In the genomic region with DNA sequence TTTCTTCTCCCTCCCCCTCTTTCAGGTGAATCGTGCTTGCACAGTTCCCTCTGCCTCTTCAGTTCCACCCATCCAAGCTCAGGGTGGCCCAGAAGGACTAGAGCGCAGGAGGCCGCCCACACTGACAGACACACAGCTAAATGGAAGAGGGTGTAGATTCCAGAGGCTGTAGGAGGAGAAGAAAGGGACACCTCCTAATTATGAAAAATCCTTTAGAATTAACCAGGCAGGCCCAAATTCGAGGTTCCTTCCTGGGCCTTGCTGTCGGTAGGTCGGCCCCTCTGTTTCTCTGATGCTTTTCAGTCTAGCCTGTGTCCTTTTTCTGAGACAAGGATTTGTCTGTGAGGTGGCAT, we compare ENCODE assay signal across 12 mouse cellular contexts. TPM values are rescaled to one million over a fixed set of nuclear protein-coding genes. Genes with fewer than 3 reads are reported as not detected.
DNase-seq lines count a peak whose midpoint lies in the region; ATAC-seq and TF ChIP-seq lines count a peak whose summit lies in the region.
"Had no signal": no experiment of that assay in that cellular context is flagged by ENCODE, and none has a peak within 500 bp of the region (broad histone marks: within the 10 kb centered on the region; RNA-seq: fewer than 3 reads in every experiment).

No protein-coding gene starts in this region.

- no peak for TF ChIP-seq POLR2A in cortical plate, adult 2 months (IDR thresholded peaks at IDR 0.05; ENCODE audit: extremely low read depth, insufficient read depth, low read length)

- H3K4me1 ChIP-seq in cortical plate, adult 2 months (ENCODE audit: control insufficient read depth, insufficient read depth, low read length), result peaks cover 3% of the 10 kb centered on the region; the same call in 1 of the 2 replicates
- H3K4me1 ChIP-seq in hindbrain, embryonic 11.5 days (replicated peaks; ENCODE audit: control insufficient read depth, insufficient read depth, low read length), result no peaks in the 10 kb centered on the region
- H3K4me1 ChIP-seq in midbrain, embryonic 16.5 days (ENCODE audit: control insufficient read depth, insufficient read depth, low read length), result peaks cover 24% of the 10 kb centered on the region

- TF ChIP-seq CTCF in cortical plate, adult 2 months (IDR thresholded peaks at IDR 0.05; ENCODE audit: extremely low read depth, insufficient read depth, low read length), result no peak

- H3K27ac ChIP-seq in cortical plate, adult 2 months (ENCODE audit: insufficient read depth, low read length), result peak overlapping the region; percentile 67
- peak overlapping the region; percentile 93 for H3K27ac ChIP-seq in hindbrain, embryonic 11.5 days (ENCODE audit: low read depth, low read length)
- H3K27ac ChIP-seq in midbrain, embryonic 16.5 days (ENCODE audit: low read length), result peak overlapping the region; percentile 93

- 0 out of 2 replicates have a peak, but pooled peaks cover 2% of the 10 kb centered on the region for H3K36me3 ChIP-seq in hindbrain, embryonic 11.5 days (ENCODE audit: control insufficient read depth, insufficient read depth, low read length)
- no peaks in the 10 kb centered on the region for H3K36me3 ChIP-seq in midbrain, embryonic 16.5 days (ENCODE audit: control insufficient read depth, insufficient read depth, low read length)
- H3K36me3 ChIP-seq: heart, embryonic 12.5 days had no signal

- ATAC-seq in frontal cortex, adult (ENCODE audit: low TSS enrichment), result peak; percentile 22; the same call in 1 of the 2 replicates
- ATAC-seq in hindbrain, embryonic 11.5 days (ENCODE audit: low FRiP score), result no peak
- no peak for ATAC-seq in midbrain, embryonic 16.5 days

- DNase-seq in frontal cortex, postnatal 14 days (ENCODE audit: low spot score in 2 of 2), result no peak
- peak; percentile 37 for DNase-seq in hindbrain, embryonic 11.5 days (ENCODE audit: low spot score)
- DNase-seq in adrenal gland, postnatal 4 days (ENCODE audit: low spot score in 2 of 2), result no peak
- no peak for DNase-seq in spleen, postnatal 4 days (ENCODE audit: low spot score in 2 of 2)
- no peak for DNase-seq in adrenal gland, postnatal 36 days
- DNase-seq: liver; lung, postnatal 14 days; thymus, postnatal 14 days had no signal

- peak overlapping the region; percentile 99 for H3K9ac ChIP-seq in hindbrain, embryonic 11.5 days (ENCODE audit: low read depth, low read length)
- peak overlapping the region; percentile 95 for H3K9ac ChIP-seq in midbrain, embryonic 16.5 days (ENCODE audit: low read depth, low read length)
- H3K9ac ChIP-seq: heart, embryonic 12.5 days had no signal

- peak overlapping the region; percentile 96 for H3K4me2 ChIP-seq in hindbrain, embryonic 11.5 days (replicated peaks; ENCODE audit: low read depth, low read length)
- peak overlapping the region; percentile 85 for H3K4me2 ChIP-seq in midbrain, embryonic 16.5 days (ENCODE audit: low read length)
- H3K4me2 ChIP-seq: heart, embryonic 12.5 days had no signal

- H3K9me3 ChIP-seq in hindbrain, embryonic 11.5 days (ENCODE audit: control insufficient read depth, low read length), result no peaks in the 10 kb centered on the region
- H3K9me3 ChIP-seq in midbrain, embryonic 16.5 days (replicated peaks; ENCODE audit: control insufficient read depth, low read length, poor library complexity, severe bottlenecking), result no peaks in the 10 kb centered on the region

- 4% methylated on average over 6 of the region's 6 CpGs for WGBS in hindbrain, embryonic 11.5 days
- 14% methylated on average over 6 of the region's 6 CpGs for WGBS in midbrain, embryonic 16.5 days

- peak overlapping the region; percentile 67 for H3K4me3 ChIP-seq in cortical plate, adult 2 months (ENCODE audit: insufficient read depth, low read length)
- H3K4me3 ChIP-seq in hindbrain, embryonic 11.5 days (ENCODE audit: low read depth, low read length), result peak overlapping the region; percentile 90
- peak overlapping the region; percentile 80 for H3K4me3 ChIP-seq in midbrain, embryonic 16.5 days (ENCODE audit: low read depth, low read length)
- H3K4me3 ChIP-seq: heart, embryonic 12.5 days had no signal

- peaks cover 53% of the 10 kb centered on the region for H3K27me3 ChIP-seq in hindbrain, embryonic 11.5 days (ENCODE audit: control insufficient read depth, insufficient read depth, low read length)
- H3K27me3 ChIP-seq in midbrain, embryonic 16.5 days (ENCODE audit: control insufficient read depth, insufficient read depth, low read depth, low read length), result peaks cover 9% of the 10 kb centered on the region; the same call in 1 of the 2 replicates

RNA-seq across cellular contexts. Expression of a gene that starts 36.9 kb away (rescaled TPM):
- polyA plus RNA-seq in cortical plate, adult 2 months (2012; rRNA removed), result 80.9 and 87.1 TPM in 2 replicates
- polyA plus RNA-seq in hindbrain, embryonic 11.5 days (2014; fragmentation: Nextera tagmentation; extraction: Ambion mirVana), result 22.5 and 26.3 TPM in 2 replicates
- polyA plus RNA-seq in midbrain, embryonic 16.5 days (2015; fragmentation: Nextera tagmentation; extraction: Ambion mirVana), result 19.7 and 22.0 TPM in 2 replicates
- total RNA-seq in adrenal gland, postnatal 4 days (2021), result 10 to 100 TPM; 87.2 to 93.7 TPM
- 10 to 100 TPM; 68.5 to 77.7 TPM for total RNA-seq in adrenal gland, postnatal 36 days (2021)
